Mouse (Mus musculus): ENCODE data around the gene Il15ra. TPM values are rescaled to one million over a fixed set of nuclear protein-coding genes. Genes with fewer than 3 reads are reported as not detected.
A peak's percentile ranks its signal among the peaks of the same experiment; 100 is the strongest.

Il15ra gene
- polyA plus RNA-seq, 1 experiment from 2014 or later = 0.74 TPM

GRCm38 (mm10) chr2:11712483-11712990, 7.4 kb downstream of the Il15ra start:
- Histone ChIP-seq H3K27me3 (no peaks in the 10 kb centered on the region), H3K27ac (replicated peaks) (no peak overlapping the region), H3K36me3 (no peaks in the 10 kb centered on the region), H3K4me1 (no peaks in the 10 kb centered on the region), H3K4me2 (replicated peaks) (no peak overlapping the region), H3K9me3 (no peaks in the 10 kb centered on the region), H3K4me3 (no peak overlapping the region), H3K9ac (replicated peaks) (no peak overlapping the region)
- no peak for ATAC-seq (replicated peaks)
- WGBS = 87% methylated on average over 6 of the region's 6 CpGs

GRCm38 (mm10) chr2:11713021-11713420, 7.9 kb downstream of the Il15ra start:
- Histone ChIP-seq H3K4me1 (no peaks in the 10 kb centered on the region), H3K4me2 (replicated peaks) (no peak overlapping the region), H3K27me3 (no peaks in the 10 kb centered on the region), H3K4me3 (no peak overlapping the region), H3K9me3 (no peaks in the 10 kb centered on the region), H3K27ac (replicated peaks) (no peak overlapping the region), H3K36me3 (no peaks in the 10 kb centered on the region), H3K9ac (replicated peaks) (no peak overlapping the region)
- no peak for ATAC-seq (replicated peaks)
- WGBS = 79% methylated on average over 3 of the region's 3 CpGs

DNA sequence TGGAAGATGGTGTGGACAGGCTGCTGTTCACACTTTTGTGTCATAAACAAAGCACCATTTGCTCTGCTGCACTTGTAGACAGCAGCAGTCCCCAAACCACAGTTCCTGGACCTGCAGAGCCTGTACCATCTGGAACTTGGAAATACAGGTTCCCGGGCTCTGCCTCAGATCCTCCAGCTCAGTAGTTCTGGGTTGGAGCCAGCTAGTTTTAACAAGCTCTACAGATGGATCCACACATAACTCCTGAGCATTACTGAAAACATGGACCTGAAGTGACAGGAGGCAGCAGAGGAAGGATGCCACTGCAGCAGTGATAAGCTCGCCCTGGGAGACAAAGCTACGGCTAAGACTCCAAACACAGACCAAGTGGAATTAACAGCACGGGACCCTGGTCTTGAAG, 9.4 kb downstream of the Il15ra start:
- no peak overlapping the region for H3K4me2 ChIP-seq (replicated peaks)
- H3K27me3 ChIP-seq = no peaks in the 10 kb centered on the region
- H3K4me1 ChIP-seq = no peaks in the 10 kb centered on the region
- ATAC-seq (replicated peaks) = no peak; the same call in 1 of the 2 replicates
- 69% methylated on average over 4 of the region's 4 CpGs for WGBS
- H3K9me3 ChIP-seq = no peaks in the 10 kb centered on the region
- H3K27ac ChIP-seq (replicated peaks) = no peak overlapping the region
- H3K9ac ChIP-seq (replicated peaks) = no peak overlapping the region
- H3K4me3 ChIP-seq = no peak overlapping the region
- H3K36me3 ChIP-seq = no peaks in the 10 kb centered on the region

- H3K36me3 ChIP-seq = no peaks in the 10 kb centered on the region
- no peak overlapping the region for H3K4me2 ChIP-seq (replicated peaks)
- no peak overlapping the region for H3K9ac ChIP-seq (replicated peaks)
- H3K27me3 ChIP-seq = no peaks in the 10 kb centered on the region
- H3K4me1 ChIP-seq = no peaks in the 10 kb centered on the region
- no peak overlapping the region for H3K27ac ChIP-seq (replicated peaks)
- WGBS = 96% methylated on average over 2 of the region's 2 CpGs
- no peak overlapping the region for H3K4me3 ChIP-seq
- no peak for ATAC-seq (replicated peaks)
- no peaks in the 10 kb centered on the region for H3K9me3 ChIP-seq
Measured at GRCm38 (mm10) chr2:11718573-11718972, 13.5 kb downstream of the Il15ra start.

GRCm38 (mm10) chr2:11722564-11722963, 17.5 kb downstream of the Il15ra start:
- ATAC-seq (replicated peaks) = no peak

GRCm38 (mm10) chr2:11727574-11727973, 22.5 kb downstream of the Il15ra start:
- Histone ChIP-seq H3K4me1 (no peaks in the 10 kb centered on the region), H3K36me3 (no peaks in the 10 kb centered on the region), H3K27me3 (no peaks in the 10 kb centered on the region), H3K27ac (replicated peaks) (no peak overlapping the region), H3K9ac (replicated peaks) (no peak overlapping the region), H3K4me2 (replicated peaks) (no peak overlapping the region), H3K9me3 (no peaks in the 10 kb centered on the region), H3K4me3 (no peak overlapping the region)
- WGBS = 83% methylated on average over 5 of the region's 5 CpGs
- no peak for ATAC-seq (replicated peaks)

More at GRCm38 (mm10) chr2:11722564-11722963, 17.5 kb downstream of the Il15ra start:
- H3K4me1 ChIP-seq = no peaks in the 10 kb centered on the region
- no peak overlapping the region for H3K4me3 ChIP-seq
- H3K27me3 ChIP-seq = no peaks in the 10 kb centered on the region
- H3K36me3 ChIP-seq = no peaks in the 10 kb centered on the region
- H3K27ac ChIP-seq (replicated peaks) = no peak overlapping the region
- no peak overlapping the region for H3K4me2 ChIP-seq (replicated peaks)
- H3K9ac ChIP-seq (replicated peaks) = no peak overlapping the region
- no peaks in the 10 kb centered on the region for H3K9me3 ChIP-seq
- 87% methylated on average over 9 of the region's 9 CpGs for WGBS

DNA sequence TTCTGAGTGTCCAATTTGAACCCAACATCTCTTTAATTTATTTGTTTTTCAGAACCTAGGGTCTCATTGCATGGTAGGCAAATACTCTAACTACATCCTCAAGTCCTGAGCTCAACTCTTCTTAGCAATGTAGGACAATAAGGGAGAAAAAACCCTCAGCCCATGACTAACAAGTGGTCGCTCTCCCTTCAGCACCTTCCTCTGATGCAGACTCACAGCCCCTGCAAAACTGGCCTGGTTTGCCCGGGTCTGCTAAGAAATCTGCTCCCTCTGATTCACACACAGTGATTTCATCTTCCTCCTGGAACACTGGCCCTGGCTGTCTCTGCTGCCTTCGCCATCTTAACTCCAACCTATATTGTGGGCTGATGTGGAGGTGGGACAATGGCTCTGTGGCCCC, 24.0 kb downstream of the Il15ra start:
- H3K4me3 ChIP-seq = no peak overlapping the region
- no peak overlapping the region for H3K9ac ChIP-seq (replicated peaks)
- no peaks in the 10 kb centered on the region for H3K4me1 ChIP-seq
- H3K27ac ChIP-seq (replicated peaks) = no peak overlapping the region
- WGBS = 66% methylated on average over 3 of the region's 3 CpGs
- no peak overlapping the region for H3K4me2 ChIP-seq (replicated peaks)
- H3K27me3 ChIP-seq = no peaks in the 10 kb centered on the region
- no peak for ATAC-seq (replicated peaks)
- no peaks in the 10 kb centered on the region for H3K36me3 ChIP-seq
- no peaks in the 10 kb centered on the region for H3K9me3 ChIP-seq

GRCm38 (mm10) chr2:11732978-11733377, 27.9 kb downstream of the Il15ra start:
- no peak for ATAC-seq (replicated peaks)
- 64% methylated on average over 5 of the region's 5 CpGs for WGBS

GRCm38 (mm10) chr2:11735853-11736252, 30.8 kb downstream of the Il15ra start:
- H3K4me1 ChIP-seq = no peaks in the 10 kb centered on the region
- H3K36me3 ChIP-seq = peaks cover 12% of the 10 kb centered on the region
- 89% methylated on average over 6 of the region's 6 CpGs for WGBS
- no peak overlapping the region for H3K4me2 ChIP-seq (replicated peaks)
- ATAC-seq (replicated peaks) = no peak
- no peak overlapping the region for H3K4me3 ChIP-seq
- H3K27me3 ChIP-seq = no peaks in the 10 kb centered on the region
- H3K27ac ChIP-seq (replicated peaks) = no peak overlapping the region
- H3K9me3 ChIP-seq = no peaks in the 10 kb centered on the region
- no peak overlapping the region for H3K9ac ChIP-seq (replicated peaks)

More at GRCm38 (mm10) chr2:11732978-11733377, 27.9 kb downstream of the Il15ra start:
- no peaks in the 10 kb centered on the region for H3K9me3 ChIP-seq
- H3K27me3 ChIP-seq = no peaks in the 10 kb centered on the region
- H3K4me1 ChIP-seq = no peaks in the 10 kb centered on the region
- no peak overlapping the region for H3K4me3 ChIP-seq
- no peak overlapping the region for H3K9ac ChIP-seq (replicated peaks)
- H3K27ac ChIP-seq (replicated peaks) = no peak overlapping the region
- no peaks in the 10 kb centered on the region; the same call in 1 of the 2 replicates for H3K36me3 ChIP-seq
- no peak overlapping the region for H3K4me2 ChIP-seq (replicated peaks)

DNA sequence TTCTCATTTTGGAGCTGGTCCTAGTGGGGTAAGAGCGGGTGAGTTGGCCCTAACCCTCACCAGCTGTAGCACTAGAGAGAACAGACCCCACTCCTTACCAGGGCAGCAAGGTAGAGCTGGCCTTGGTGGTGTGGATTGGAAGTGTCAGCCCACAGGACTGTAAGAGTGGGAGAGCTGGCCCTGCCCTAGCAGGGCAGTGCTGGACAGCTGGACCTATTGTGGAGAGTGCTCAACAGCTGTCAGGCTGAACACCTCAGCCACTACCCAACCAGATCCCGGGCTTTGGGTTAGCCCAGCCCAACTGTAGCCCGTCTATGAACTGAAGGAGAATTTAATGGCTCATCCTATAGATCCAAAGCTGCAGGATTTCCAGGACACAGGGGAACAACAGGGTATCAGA, 33.7 kb downstream of the Il15ra start:
- Histone ChIP-seq H3K9ac (replicated peaks) (no peak overlapping the region), H3K9me3 (no peaks in the 10 kb centered on the region), H3K27ac (replicated peaks) (no peak overlapping the region), H3K4me3 (no peak overlapping the region), H3K36me3 (peaks cover 39% of the 10 kb centered on the region), H3K27me3 (no peaks in the 10 kb centered on the region), H3K4me2 (replicated peaks) (no peak overlapping the region), H3K4me1 (no peaks in the 10 kb centered on the region)
- 0 out of 2 replicates have a peak, but pooled peaks have one; percentile 27 for ATAC-seq (replicated peaks)
- 90% methylated on average over 3 of the region's 3 CpGs for WGBS

- Histone ChIP-seq H3K4me3 (no peak overlapping the region), H3K36me3 (peaks cover 41% of the 10 kb centered on the region), H3K4me2 (replicated peaks) (no peak overlapping the region), H3K9ac (replicated peaks) (no peak overlapping the region), H3K27ac (replicated peaks) (no peak overlapping the region), H3K27me3 (no peaks in the 10 kb centered on the region), H3K9me3 (no peaks in the 10 kb centered on the region), H3K4me1 (no peaks in the 10 kb centered on the region)
- no peak for ATAC-seq (replicated peaks)
- WGBS = 98% methylated on average over 4 of the region's 4 CpGs
Measured at GRCm38 (mm10) chr2:11739516-11740051, 34.5 kb downstream of the Il15ra start.

DNA sequence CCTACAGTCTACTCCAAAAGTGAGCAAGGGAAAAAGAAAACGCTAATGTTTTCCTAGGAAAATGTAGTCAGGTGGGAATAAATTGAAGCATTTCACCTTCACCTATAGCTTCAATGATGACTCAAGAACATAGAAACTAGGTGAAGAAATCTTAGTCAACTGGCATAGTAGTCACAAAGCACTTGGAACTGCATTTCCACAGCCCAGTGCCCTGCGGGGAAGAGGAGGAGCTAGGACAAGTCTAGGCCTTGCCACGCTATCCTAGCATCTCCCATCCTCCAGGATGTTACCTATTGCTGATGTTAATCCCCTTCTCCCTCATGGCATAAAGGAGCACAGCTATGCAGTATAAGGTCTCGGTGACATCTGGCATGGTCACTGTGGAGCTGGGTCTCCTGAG, 57.5 kb downstream of the Il15ra start:
- H3K4me3 ChIP-seq = no peak overlapping the region
- H3K4me1 ChIP-seq = peaks cover 14% of the 10 kb centered on the region; the same call in 1 of the 2 replicates
- no peak overlapping the region for H3K9ac ChIP-seq (replicated peaks)
- 96% methylated on average over 4 of the region's 4 CpGs for WGBS
- no peak overlapping the region for H3K4me2 ChIP-seq (replicated peaks)
- H3K9me3 ChIP-seq = no peaks in the 10 kb centered on the region
- no peak overlapping the region for H3K27ac ChIP-seq (replicated peaks)
- H3K27me3 ChIP-seq = no peaks in the 10 kb centered on the region
- peaks cover 89% of the 10 kb centered on the region for H3K36me3 ChIP-seq
- ATAC-seq (replicated peaks) = no peak

- ATAC-seq (replicated peaks) = peak; percentile 89
- H3K4me3 ChIP-seq = no peak overlapping the region
- 48% methylated on average over 4 of the region's 4 CpGs for WGBS
Measured at GRCm38 (mm10) chr2:11765694-11766093, 60.6 kb downstream of the Il15ra start.

More at GRCm38 (mm10) chr2:11765694-11766093, 60.6 kb downstream of the Il15ra start:
- Histone ChIP-seq H3K27ac (replicated peaks) (no peak overlapping the region), H3K36me3 (peaks cover 66% of the 10 kb centered on the region), H3K4me2 (replicated peaks) (no peak overlapping the region), H3K9me3 (no peaks in the 10 kb centered on the region), H3K9ac (replicated peaks) (no peak overlapping the region), H3K4me1 (peaks cover 14% of the 10 kb centered on the region; the same call in 1 of the 2 replicates), H3K27me3 (no peaks in the 10 kb centered on the region)

Measured in forebrain, embryonic 15.5 days (tissue).